Mouse (Mus musculus) CH12.LX (cell line): Measurements from ENCODE around the gene Gm20388.

Experiments
- CTCF ChIP-seq, 2 experiments: IDR thresholded peaks in 1 of 2; conservative IDR thresholded peaks in 1 of 2; 2 replicates each; pipeline ENCODE4 v1.5.1; 2011 to 2012; ENCODE audit warnings: low read depth in 2 of 2, low read length in 2 of 2, improper control_type of control experiment in 1 of 2, inconsistent platforms in 1 of 2, mild to moderate bottlenecking in 1 of 2, moderate library complexity in 1 of 2
- ETS1 ChIP-seq: conservative IDR thresholded peaks from 2 replicates; pipeline ENCODE4 v1.6.1; 2012; ENCODE audit warnings: low read depth, mild to moderate bottlenecking, inconsistent platforms, low read length, improper control_type of control experiment, moderate library complexity
- MAFK ChIP-seq: IDR thresholded peaks from 2 replicates; pipeline ENCODE4 v1.6.1; 2011; ENCODE audit warnings: low read length, improper control_type of control experiment; ENCODE audit not compliant: insufficient replicate concordance
- MXI1 ChIP-seq: IDR thresholded peaks from 2 replicates; pipeline ENCODE4 v1.6.1; 2011; ENCODE audit warnings: mild to moderate bottlenecking, low read depth, low read length, improper control_type of control experiment
- MYC ChIP-seq: IDR thresholded peaks from 2 replicates; pipeline ENCODE4 v1.6.1; 2011; ENCODE audit warnings: low read depth, mild to moderate bottlenecking, improper control_type of control experiment, low read length
- NELFE ChIP-seq: IDR thresholded peaks from 2 replicates; pipeline ENCODE4 v1.6.1; 2011; ENCODE audit warnings: low read depth, low read length, improper control_type of control experiment
- POLR2A ChIP-seq: IDR thresholded peaks from 2 replicates; pipeline ENCODE4 v1.6.1; 2011; ENCODE audit warnings: low read depth, mild to moderate bottlenecking, improper control_type of control experiment, low read length
- TCF12 ChIP-seq: IDR thresholded peaks from 2 replicates; pipeline ENCODE4 v1.6.1; 2014; ENCODE audit warnings: low read depth, mild to moderate bottlenecking, inconsistent platforms, low read length, improper control_type of control experiment
- USF1 ChIP-seq: IDR thresholded peaks from 2 replicates; pipeline ENCODE4 v1.6.1; 2014; ENCODE audit warnings: low read depth, mild to moderate bottlenecking, inconsistent platforms, low read length, improper control_type of control experiment
- USF2 ChIP-seq: conservative IDR thresholded peaks from 2 replicates; pipeline ENCODE4 v1.6.1; 2011; ENCODE audit warnings: low read depth, low read length, improper control_type of control experiment
- ZNF384 ChIP-seq: IDR thresholded peaks from 2 replicates; pipeline ENCODE4 v1.6.1; 2012; ENCODE audit warnings: low read depth, low read length, improper control_type of control experiment, inconsistent platforms

- no peak for TF ChIP-seq ETS1
- no peak for TF ChIP-seq MYC
- no peak for TF ChIP-seq POLR2A
- TF ChIP-seq ZNF384: no peak
- TF ChIP-seq NELFE: no peak
- no peak for TF ChIP-seq TCF12
- no peak for TF ChIP-seq MXI1
- TF ChIP-seq USF2: no peak
- TF ChIP-seq CTCF (conservative IDR thresholded peaks at IDR 0.05 in 1 of 2, IDR thresholded peaks at IDR 0.05 in 1 of 2; ENCODE audit: low read depth in 2 of 2, low read length in 2 of 2): peak in 1 of 2 experiments; percentile 3; a peak in 1 of 4 replicates
- TF ChIP-seq USF1: no peak
- TF ChIP-seq MAFK: no peak
Observed at GRCm38 (mm10) chr8:124260371-124260770, 4349.7 kb downstream of the Gm20388 start.
